Mouse (Mus musculus): ENCODE measurements around the gene Chchd3. TPM values are rescaled to one million over a fixed set of nuclear protein-coding genes. Genes with fewer than 3 reads are reported as not detected.

Chchd3 gene
- total RNA-seq, 2 experiments from 2014 or later = 444 to 466 TPM

DNA sequence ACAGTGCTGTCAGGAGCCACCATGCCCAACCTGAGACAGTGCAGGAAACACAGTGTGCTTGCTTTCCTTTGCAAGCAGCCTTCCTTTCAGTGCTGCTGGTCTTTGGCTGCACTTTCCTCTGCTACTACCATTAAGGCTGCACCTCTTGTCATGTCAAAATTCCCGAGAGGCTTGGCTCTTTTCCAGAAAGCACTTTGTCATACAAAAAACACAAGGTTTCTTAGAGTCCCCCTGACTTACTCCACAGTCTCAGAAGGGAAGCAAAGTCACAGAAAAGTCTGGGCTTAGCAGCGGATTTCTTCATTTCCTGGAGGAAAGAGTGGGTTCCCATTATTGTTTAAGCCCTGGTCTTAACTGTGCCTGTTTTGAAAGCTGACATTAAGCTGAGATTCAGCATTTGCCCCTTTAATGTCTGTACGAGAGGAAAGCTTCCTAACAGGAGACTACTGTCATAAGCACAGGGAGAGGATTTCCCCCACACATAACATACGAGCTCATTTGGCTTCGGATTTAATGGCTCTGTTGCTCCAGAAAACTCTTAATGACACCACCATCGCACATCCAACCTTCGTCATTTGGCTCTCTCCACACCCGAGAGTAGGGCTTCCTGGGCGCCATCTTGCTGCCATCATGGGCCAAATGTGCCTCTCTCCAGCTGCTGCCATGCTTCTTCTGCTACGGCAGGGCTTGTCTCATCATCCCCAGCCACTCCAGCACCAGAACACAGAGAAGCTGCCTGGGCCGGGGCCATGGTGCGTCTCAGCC, 236.0 kb downstream of the Chchd3 start:
- intact Hi-C loops (cut with DNase I) = no loop called here
- DNase-seq = peak in 1 of 2 experiments; percentile 26

DNA sequence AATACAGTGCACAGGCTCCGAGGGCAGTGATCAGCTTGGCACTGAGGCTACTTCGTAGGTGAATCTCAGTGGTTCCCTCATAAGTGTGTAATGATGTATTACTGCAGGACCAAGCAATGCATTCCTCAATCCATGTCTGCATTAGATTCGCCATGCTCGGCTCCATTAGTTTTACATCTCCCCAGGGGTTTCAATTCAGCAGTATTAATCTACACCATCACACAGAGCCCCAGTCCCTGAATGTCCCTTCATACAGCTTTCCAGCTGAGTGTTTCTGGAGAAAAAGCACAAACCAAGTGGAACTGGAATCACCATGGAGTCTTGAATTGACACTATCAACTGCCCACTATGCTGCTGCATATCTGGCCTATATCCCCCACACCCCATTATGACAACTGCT, 241.1 kb downstream of the Chchd3 start:
- no peak for DNase-seq
- intact Hi-C loops (cut with DNase I) = no loop called here

DNA sequence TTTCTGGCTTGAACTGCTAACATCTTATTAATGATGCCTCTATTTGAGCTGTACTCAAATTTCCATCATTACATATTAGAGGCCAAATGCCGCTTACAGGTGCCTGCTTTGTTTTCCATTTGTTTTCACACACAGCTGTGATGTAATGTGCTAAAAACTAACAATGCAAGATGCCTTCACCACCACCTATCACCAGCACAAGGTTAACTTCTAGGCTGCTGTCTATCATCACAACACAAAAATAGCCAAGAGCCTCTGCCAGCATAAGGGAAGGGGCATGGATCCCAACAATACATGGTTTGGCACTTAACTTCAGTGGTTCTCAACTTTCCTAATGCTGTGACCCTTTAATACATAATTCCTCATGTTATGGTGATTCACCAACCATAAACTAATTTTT, 251.3 kb downstream of the Chchd3 start:
- no peak for DNase-seq
- intact Hi-C loops (cut with DNase I) = no loop called here

DNA sequence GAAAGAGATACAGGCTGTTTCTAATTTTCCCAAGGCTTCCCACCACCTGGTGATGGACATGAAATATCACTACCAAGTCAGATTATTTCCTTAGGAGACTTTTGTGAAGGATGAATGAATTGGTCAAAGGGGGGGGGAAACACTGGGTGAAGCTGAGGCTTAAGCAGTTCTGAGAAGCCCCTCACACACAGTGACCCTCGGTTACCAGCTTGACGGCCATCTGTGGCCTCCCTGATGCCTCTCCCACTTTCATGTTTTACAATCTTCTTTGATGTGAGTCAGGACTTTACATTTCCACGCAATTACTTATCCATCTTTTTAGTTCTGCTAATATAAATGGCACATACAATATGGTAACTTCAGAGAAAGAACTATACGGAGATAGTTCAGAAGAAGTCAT, 252.3 kb downstream of the Chchd3 start:
- intact Hi-C loops (cut with DNase I) = no loop called here
- no peak for DNase-seq

DNA sequence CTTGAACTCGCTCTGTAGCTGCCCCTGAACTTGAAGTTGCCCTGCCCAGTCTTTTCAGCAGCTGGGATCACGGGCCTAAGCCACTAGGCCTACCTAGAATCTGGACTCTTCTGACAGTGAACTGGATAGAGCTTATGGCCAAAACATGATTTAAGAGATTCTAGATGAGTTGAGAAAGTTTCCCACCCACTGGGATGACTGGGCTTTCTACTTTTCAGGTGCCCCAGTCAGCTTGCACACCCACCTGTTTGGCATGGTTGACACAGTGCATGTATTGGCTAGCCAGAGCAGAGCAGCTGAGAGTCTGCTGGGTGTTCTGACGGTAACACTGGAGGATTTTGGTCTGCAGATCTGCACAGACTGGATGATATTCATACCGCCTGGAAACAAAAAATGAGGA, 256.4 kb downstream of the Chchd3 start:
- intact Hi-C loops (cut with DNase I) = no loop called here
- no peak for DNase-seq

DNA sequence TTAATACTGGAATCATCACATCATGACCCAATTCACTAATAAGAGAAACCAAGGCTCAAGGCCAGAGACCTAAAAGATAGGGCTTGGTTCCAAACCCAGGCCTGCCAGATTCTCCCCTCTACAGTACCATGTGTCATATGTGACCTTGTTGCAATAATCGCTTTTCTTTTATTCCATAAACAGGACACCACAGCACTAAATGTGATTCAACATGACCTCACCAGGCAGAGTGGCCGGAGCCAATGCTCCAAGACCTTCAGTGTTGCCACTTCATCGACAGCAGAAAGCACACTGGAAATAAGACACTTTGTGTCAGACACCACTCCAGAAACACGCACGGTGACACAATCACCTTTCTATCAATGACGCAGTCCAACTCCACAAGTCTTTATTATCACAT, 258.3 kb downstream of the Chchd3 start:
- peak in 1 of 2 experiments; percentile 29 for DNase-seq
- intact Hi-C loops (cut with DNase I) = no loop called here

DNA sequence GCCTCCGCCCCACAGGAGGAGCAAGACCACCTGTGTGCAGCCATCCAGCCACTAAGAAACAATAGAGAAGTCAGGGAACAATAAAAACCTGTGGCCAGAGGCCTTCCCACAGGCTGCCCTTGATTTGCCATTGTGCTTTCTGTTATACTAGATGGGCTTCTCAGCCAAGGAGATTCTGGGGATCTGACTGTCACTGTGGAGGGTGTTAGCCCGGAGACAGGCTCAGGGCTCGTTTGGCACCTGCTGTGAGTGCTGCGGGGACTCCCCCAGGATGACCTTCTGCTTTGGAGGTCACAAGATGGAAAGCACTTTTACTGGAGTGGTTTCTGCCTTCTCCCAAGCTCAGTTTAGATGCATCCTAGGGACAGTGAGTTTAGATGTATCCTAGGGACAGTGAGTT, 262.5 kb downstream of the Chchd3 start:
- intact Hi-C loops (cut with DNase I) = no loop called here
- DNase-seq = no peak

DNA sequence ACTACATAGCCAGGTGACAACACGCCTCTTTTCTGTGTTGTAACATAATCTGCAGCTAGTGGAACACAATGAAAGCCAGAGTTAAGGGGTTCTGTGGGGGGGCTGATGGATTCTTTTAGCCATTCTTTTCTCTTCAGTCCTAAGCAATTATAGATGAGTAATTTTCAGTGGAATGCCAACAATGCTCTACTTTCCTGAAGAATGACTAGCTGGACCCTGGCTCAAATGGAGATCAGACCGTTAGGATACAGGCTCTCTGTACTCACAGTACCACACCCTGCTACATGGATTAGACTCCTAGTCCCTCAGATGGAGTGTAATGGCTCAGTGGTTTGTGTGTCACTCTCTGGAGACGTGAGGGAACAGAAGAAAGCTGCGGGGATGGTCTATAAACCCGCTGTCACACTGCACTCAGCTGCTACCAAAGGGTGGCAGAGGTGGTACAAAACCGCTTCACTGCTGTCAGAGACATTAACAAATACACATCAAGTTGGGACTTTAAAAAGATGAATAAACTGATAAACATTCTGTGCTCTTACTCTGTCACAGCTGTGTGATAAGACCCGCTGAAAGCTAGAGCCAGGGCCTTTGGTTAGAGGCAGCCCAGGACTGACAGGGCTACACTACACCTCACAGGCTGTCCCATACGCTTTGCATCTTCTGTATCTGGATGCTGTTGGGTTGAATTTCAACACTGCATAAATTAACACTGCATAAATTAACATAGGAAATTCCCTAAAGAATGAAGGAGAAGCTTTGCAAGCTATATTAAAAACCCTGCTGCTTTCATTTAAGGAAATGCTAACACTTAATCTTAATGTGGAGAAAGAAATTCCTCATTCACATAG, 264.2 kb downstream of the Chchd3 start:
- intact Hi-C loops (cut with DNase I) = no loop called here

DNA sequence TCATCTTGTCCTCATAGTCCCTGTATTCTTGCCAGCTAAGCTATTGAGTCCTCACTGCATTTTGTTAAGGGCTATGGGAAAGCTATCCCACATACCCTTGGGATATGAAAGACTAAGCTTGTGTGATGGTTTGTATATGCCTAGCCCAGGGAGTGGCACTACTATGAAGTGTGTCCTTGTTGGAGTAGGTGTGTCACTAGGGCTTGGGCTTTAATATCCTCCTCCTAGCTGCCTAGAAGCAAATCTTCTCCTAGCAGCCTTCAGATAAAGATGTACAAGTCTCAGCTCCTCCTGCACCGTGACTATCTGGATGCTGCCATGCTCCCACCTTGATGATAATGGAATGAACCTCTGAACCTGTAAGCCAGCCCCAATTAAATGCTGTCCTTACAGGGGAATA, 266.5 kb downstream of the Chchd3 start:
- intact Hi-C loops (cut with DNase I) = no loop called here
- DNase-seq = no peak

More for the DNA sequence above, 264.2 kb downstream of the Chchd3 start:
- no peak for DNase-seq

DNA sequence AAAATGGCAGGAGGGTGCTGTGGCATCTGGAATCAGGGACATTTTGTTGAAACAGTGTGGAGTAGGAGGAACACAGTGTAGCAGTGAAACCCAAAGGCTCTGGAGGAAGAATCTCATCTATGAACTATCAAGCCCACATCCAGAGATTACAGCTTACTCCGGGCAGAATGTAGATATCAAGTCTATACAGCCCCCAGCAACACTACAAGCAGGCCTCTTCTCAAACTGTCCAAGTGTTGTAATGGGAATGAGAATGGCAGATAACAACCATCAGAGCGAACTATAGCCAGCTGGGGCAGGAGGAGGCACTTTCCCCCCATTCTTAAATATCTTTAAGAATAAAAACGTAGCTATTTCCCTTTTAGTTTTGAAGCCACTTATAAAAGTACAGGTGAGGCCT, 266.9 kb downstream of the Chchd3 start:
- intact Hi-C loops (cut with DNase I) = no loop called here
- no peak for DNase-seq

DNA sequence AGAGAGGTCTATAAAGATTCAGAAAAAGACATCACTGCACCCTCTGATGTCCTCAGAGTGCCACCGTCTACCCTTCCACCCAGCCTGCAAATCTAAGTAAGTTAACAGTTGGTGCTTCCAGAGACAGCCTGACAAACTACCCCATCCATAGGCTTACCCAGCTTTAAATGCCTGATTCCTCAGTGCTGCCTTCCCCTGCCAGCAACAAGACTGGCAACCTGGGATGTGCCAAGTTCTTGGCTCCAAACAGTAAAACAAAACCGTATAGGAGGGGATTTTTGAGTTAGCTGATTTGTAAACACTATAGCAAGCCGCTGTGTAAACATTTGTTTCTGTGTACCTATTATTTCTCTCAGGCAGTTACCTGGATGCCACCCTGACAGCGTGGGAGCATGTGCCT, 269.6 kb downstream of the Chchd3 start:
- intact Hi-C loops (cut with DNase I) = no loop called here
- no peak for DNase-seq

DNA sequence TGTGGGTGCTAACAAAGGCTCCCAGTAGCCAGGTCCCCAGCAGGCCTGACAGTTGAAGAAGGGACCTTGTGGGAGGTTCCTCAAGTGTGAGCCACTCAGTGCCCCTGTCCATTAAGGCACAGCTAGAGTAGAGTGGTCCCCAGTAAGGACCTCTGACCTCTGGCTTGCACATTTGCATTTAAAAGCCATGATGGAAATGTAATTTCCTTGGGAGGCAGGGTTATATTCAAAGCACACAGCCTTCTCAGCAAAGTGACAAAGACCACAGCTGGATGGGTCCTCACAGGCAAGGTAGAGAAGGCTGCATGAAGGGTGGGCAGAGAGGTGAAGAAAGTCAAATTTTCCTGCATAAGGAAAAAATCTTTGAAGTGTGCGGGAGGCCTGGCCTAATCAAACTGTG, 272.7 kb downstream of the Chchd3 start:
- no peak for DNase-seq
- intact Hi-C loops (cut with DNase I) = no loop called here

DNA sequence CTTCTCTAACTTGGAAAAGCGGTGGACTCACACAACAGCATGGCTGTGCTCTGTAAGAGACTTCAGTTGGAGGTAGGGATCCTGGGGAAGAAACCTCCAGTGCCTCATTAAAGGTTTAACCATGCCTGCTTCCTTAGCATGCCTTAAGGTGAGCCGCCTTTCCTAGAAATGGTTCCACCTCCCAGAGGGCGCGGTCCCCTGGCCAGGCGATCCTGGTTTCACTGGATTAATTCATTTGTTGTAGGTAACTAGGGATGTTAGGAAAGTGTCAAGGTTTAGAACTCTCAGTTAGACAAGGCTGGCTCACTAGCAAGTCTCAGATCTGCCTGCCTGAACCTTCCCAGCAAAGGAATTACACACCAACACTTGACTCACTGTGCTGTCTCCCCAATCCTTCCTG, 273.9 kb downstream of the Chchd3 start:
- no peak for DNase-seq
- intact Hi-C loops (cut with DNase I) = no loop called here

DNA sequence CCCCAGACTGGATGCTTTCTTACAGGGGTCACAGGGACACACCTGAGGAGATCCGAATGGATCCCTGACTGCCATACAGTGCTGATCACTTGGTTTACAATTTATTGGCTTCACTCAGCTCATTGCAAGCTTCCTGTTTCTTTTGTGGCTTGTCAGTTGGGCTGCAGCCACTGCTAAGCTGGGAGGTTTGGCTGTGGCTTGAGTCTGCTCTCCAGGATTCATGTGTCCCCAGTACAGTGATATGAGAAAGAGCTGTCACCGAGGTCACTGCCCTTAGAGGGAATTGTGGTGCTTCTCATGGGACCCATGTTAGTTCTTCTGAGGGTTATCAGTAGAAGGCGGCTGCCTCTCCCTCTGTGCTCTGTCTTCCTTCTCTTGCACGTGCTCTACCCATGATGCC, 277.0 kb downstream of the Chchd3 start:
- DNase-seq = peak; percentile 8 to 33
- intact Hi-C loops (cut with DNase I) = no loop called here

DNA sequence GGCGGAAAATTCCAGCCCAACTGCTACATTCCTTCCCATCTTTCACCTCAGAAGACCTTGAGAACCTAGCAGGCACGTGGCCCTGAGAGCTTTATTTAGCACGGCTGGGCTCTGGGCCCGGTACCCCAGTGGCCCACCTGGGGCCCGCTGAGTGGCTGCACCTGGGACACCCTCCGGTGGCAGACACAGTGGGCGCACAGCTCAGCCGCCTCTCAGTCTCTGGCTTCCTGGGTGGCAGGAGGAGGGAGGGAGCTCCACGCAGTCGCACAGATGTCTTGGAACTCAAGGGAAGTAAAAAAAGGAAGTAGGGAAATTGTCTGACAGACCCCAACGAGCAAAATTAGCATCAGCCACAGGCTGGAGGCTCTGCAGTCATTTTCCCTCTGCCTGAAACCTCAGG, 279.5 kb downstream of the Chchd3 start:
- peak; percentile 26 to 57 for DNase-seq
- intact Hi-C loops (cut with DNase I) = no loop called here

DNA sequence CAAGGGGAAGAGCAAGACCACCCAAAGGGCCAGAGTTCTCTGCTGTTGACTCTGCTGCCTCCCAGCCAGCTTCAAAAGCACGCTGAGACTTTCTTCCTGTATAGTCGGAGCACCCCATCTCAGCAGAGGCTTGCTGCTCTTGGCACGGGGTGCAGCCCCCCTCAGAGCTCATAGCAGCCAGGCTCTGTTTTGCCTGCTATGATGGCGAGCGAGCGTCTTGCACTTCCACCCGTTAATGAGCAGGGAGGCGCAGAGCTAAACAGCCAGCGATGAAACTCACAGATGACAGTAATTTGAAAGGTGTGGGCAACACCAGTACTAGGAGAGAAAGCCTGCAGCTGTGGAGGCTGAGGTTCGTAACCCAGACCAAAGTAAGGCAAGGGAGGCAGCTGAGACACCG, 283.7 kb downstream of the Chchd3 start:
- DNase-seq = no peak
- intact Hi-C loops (cut with DNase I) = no loop called here

DNA sequence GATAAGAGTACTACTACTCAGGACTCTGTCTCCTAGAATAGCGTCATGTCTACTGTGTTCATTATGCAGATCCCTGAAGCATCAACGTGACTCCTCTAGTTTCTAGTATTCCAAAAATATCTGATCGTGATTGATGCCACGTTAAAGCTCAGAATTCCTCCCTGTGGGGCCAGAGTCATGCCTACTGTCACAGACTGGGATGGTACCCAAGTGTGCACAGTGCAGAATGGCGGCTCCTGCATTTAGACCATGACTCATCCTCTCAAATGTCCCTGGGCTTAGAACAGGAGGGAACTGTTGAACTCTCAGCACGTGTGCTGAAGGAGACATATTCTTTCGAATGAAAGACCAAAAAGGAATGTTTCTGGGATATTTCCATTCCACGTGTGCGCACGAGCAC, 305.5 kb downstream of the Chchd3 start:
- intact Hi-C loops (cut with DNase I) = no loop called here
- DNase-seq = peak in 1 of 2 experiments; percentile 4

DNA sequence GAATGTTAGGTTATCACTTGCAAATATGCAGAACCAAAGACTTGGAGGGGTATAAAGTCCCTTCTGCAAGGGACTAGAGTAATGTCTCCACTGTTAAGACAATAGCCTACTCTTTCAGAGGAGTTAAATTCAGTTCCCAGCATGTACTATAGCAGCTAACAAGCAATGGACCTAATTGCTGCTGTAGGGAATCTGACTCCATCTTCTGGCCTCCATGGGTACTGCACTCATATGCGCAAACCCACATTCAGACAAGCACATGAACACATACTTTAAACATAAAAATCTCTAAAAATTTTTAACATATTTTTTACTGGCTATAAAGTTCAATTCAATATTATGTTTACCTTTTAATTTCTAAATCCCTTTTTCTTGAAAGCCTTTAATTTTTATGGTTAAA, 310.2 kb downstream of the Chchd3 start:
- intact Hi-C loops (cut with DNase I) = no loop called here
- DNase-seq = no peak

DNA sequence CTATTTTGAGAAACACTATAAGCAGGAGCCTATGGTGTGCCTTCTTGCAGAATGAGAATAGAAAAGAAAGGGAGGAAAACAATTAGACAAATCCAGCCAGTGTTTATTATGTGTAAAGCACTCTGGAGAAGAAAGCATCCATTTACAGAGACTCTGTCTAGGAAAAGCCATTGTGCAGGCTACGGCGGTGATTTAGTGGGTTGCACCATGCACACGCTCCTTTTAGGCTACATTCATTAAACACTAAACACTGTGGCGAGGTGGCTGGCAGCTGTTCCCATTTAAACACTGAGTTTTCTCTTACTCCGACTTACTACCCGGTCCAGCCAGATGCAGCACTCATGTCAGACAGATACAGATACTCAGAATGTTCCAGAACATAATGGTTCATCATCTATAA, 311.3 kb downstream of the Chchd3 start:
- no peak for DNase-seq
- intact Hi-C loops (cut with DNase I) = no loop called here

DNA sequence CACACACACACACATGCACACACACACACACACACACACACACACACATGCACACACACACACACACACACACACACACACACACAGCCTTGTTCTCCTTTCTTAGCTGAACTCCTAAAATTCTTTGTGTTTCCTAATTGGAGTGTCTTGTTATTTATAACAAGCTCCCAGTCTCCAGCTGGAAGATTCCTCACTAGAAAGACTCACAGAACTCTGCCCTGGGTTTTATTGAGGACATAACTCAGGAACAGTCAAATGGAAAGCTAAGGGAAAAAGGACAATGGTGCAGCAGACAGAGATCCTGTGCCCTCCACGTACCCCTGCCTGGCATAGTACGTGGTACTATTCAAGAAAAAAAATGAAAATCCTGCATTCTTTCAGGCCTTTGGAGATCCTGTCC, 312.7 kb downstream of the Chchd3 start:
- intact Hi-C loops (cut with DNase I) = no loop called here
- no peak for DNase-seq
